Mouse (Mus musculus) gastrocnemius, adult 2 months (tissue): ENCODE results near the gene Meis1. TPM values are rescaled to one million over a fixed set of nuclear protein-coding genes. Genes with fewer than 3 reads are reported as not detected.
A peak's percentile ranks its signal among the peaks of the same experiment; 100 is the strongest.

ENCODE experiments used
- DNase-seq: peaks from one replicate; pipeline ENCODE4 v3.0.0; 2022
- H3K27ac ChIP-seq: fragments of 200-600 bp; 2 replicates; pipeline ENCODE4 v1.8.1; 2022; ENCODE audit warnings: mild to moderate bottlenecking
- H3K4me3 ChIP-seq: fragments of 200-600 bp; 2 replicates; pipeline ENCODE4 v1.8.1; 2022; ENCODE audit warnings: mild to moderate bottlenecking, moderate library complexity
- CTCF ChIP-seq: fragments of 200-600 bp; IDR thresholded peaks from 2 replicates; pipeline ENCODE4 v1.8.1; 2022; ENCODE audit warnings: antibody characterized with exemption, mild to moderate bottlenecking, moderate library complexity
- intact Hi-C: fragments of 180-260 bp; cut with DNase I; formaldehyde crosslinking; loops from one replicate; pipeline ENCODE4 v1.15.1; 2025
- total RNA-seq, 2 experiments: library from RNA; stranded (reverse); gene quantifications; 2 replicates each; pipeline ENCODE4 v1.2.3; 2021

Meis1 gene
- total RNA-seq, 2 experiments from 2014 or later = 3.0 to 4.0 TPM

DNA sequence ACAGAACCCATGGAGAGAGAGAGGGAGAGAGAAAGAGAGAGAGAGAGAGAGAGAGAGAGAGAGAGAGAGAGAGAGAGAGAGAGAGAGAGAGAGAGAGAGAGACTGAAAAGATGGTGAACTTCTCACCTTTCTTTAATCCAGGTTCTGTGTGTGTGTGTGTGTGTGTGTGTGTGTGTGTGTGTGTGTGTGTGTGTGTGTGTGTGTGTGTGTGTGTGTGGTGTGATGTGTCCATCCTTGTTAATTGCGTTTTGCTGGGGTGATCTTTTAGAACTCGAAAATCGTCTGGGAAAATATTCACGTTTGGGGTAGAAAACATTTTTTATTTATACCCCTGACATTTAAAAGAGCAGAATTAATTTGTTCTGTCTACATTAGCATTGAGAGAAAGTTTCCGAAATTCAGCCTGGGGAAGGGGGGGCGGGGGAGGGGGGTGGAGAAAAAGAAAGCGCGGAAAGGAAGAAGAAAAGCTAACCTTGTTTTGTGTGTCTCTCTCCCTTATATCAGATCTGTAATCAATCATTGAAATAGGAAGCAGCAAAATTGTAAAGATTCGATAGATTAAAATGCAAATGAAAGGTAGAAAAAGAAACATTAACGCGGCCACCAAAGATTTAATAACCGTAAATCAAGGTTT, 146.6 kb downstream of the Meis1 start:
- intact Hi-C loops = loop anchor here (5.0 kb wide), 2 partner anchors 660 to 730 kb away; no protein-coding TSS in a partner anchor
- Histone ChIP-seq H3K4me3 (no peak overlapping the region), H3K27ac (no peak overlapping the region)
- DNase-seq = no peak
- no peak for TF ChIP-seq CTCF

DNA sequence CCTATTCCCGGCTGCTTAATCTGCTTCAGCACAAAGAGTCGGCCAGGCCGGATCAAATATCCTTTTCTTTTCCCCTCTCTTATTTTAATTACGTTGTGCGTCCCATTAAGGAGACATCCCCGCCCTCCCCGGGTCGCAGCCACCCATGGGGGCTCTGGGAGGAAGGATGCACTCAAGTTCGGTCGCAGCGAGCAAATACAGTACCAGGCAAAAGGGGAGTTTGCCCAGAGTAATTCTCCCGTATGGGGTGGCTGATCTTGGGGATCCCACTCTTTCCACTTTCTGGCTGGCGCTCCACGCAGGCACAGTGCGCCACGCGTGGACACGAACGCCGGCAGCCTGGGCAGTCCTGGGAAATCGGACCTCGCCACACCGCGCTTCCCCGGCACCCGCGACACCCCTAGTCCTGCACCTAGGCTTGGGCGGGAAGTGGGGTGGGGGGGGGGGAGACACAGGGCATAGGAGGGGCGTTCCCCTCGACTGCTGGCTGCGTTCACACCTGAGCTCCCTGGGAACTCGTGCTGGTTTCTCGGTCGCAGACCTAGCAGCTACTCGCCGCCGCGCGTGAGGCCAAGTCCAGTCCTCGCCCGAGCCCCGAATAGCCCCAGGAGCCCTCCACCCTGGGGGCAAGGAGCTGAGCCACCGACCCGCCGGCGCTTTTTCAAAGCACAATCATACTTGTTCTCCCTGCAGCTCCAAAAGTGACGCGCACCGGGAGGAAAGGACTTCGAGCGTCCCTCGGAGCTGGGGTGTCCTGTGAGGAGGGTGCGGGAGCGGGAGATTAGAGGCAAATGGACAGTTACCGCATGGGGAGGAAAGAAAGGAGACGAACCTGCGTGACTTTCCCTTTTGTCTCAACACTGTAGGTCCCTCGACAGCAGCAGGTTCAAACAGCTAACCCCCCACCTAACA, 147.4 kb downstream of the Meis1 start:
- peak; percentile 19 for DNase-seq
- peak overlapping the region; percentile 45 for H3K4me3 ChIP-seq
- TF ChIP-seq CTCF = no peak
- intact Hi-C loops = loop anchor here (5.0 kb wide), 2 partner anchors 661 to 731 kb away; no protein-coding TSS in a partner anchor
- H3K27ac ChIP-seq = no peak overlapping the region

DNA sequence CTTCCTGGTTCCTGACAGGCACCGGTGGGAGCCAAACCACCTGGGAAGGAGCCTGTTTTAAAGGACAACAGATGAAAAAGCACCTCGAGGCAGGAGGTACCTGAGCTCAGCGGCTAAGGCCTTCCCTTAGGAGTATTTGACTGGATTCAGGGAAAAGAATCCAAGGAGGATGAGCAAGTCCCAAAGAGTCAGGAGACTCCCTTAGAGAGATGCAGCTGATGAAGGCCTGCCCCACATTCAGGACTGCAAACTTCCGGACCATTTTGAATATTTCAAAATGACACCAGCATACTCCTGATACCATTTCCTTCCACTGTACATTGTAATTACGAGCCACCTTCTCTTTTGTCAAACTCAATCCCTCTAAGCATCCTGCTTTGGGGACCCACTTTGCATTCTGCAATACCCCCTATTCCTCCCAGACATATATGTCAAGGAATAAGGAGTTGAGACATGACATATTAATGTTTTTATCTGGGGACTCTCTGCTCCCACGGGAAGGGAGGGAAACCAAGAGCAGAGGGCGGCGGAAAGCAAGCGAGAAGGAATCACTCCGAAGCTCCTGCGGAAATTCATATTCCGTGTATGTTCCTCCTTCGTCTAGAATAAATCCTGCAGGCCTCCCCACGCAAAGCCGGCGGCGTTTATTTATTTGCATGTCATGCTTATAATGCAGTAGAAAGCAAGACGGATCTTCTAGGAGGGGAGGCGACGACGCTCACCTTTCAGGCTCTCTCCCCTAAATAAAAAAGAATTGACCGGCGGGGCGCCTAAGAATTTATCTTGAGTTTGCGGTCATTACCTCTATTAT, 148.5 kb downstream of the Meis1 start:
- Histone ChIP-seq H3K4me3 (no peak overlapping the region), H3K27ac (no peak overlapping the region)
- intact Hi-C loops = loop anchor here (5.0 kb wide), 2 partner anchors 662 to 732 kb away; no protein-coding TSS in a partner anchor
- DNase-seq = no peak
- no peak for TF ChIP-seq CTCF

DNA sequence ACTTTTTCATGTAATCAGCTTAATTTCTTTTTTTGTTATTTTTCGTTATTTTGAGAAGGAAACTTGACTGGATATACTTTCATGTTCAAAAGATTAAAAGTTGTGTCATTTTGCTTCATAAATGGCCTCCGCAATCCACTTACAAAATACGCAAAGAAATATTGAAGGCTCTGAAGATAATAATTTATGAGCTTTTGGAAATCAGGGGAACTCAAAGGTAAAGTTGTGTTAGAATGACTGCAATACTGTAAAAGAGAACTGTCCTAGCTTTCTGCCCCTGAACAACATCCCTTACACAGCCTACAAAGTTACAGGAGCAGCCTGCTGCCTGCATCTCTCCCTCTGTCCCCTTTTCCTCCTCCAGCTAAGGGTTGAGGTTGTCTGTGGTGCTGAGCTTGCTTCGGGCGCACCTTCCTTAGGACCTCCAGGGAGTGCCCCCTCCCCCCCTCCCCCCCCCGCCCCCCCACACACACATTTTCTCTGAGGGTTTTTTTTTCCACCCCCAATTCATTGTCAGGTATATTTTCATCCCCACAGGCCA, 149.3 kb downstream of the Meis1 start:
- TF ChIP-seq CTCF = no peak
- no peak overlapping the region for H3K27ac ChIP-seq
- no peak overlapping the region for H3K4me3 ChIP-seq
- intact Hi-C loops = no loop called here
- no peak for DNase-seq

DNA sequence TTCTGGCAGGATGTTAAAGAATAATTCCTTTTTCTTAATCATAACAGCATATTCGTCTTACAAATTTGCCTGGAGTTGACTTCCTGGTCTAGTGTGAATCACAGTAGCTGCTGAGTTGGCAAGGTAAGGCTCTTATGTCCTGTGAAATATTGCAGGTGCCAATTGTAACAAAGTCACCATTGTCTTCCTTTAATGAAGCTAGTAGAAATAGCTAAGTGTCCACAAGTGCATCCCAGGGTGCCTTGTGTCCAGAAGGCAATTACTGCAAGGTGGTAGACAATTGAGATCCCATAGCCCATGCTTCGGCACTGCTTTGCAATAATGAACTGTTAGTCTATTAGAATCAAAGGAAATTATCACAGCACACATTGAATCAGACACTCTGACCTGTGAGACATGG, 151.1 kb downstream of the Meis1 start:
- H3K4me3 ChIP-seq = no peak overlapping the region
- H3K27ac ChIP-seq = no peak overlapping the region
- intact Hi-C loops = no loop called here
- TF ChIP-seq CTCF = no peak
- DNase-seq = no peak

DNA sequence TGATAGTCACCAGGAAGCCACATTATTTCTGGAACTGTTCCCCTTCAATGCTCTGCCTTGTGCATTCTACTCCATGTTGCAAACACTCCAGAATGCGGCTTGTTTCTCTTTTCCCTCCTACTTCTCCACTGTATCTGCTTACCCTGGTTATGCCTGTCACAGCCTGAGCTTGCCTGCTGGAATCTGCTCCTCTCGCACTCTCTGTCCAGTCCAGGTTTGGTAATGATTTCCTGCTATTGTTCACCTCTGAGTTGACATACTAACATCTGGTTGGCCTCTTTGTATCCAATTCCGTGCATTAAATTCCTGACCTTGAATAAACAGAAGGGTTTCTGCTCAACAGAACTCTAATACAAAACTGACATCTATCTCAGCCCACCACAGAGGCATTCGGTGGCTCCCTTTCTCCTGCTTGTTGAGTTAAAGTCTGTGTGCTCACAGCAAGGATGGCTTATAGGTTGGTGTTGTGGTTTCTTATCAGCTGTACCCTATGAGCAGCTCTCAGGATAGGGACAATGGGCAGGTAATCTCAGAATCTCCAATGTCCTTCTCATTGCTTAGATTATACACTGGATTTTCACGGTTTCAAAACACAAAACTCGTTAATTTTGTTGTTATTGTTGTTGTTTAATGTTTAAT, 152.5 kb downstream of the Meis1 start:
- intact Hi-C loops = no loop called here
- Histone ChIP-seq H3K4me3 (no peak overlapping the region), H3K27ac (no peak overlapping the region)
- TF ChIP-seq CTCF = no peak
- DNase-seq = no peak

DNA sequence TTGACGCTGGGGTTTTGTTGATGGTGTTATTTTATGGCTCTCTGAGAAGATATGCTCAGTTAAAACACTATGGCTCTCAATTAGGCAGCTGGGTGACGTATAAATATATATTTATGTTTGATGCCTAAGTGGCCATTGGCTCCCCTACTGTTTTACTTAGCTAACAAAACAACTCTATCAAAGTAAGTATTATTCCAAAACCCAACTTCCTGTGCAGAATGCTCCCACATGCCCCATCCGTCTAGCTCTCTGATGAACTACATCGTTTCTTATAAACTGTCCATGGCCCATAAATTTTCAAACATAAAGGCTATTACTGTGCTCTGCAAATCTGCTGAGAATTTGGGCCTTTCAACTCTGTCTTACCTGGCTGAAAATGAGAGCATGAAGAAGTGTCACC, 168.0 kb downstream of the Meis1 start:
- TF ChIP-seq CTCF = no peak
- no peak overlapping the region for H3K27ac ChIP-seq
- intact Hi-C loops = no loop called here
- no peak for DNase-seq
- H3K4me3 ChIP-seq = no peak overlapping the region

DNA sequence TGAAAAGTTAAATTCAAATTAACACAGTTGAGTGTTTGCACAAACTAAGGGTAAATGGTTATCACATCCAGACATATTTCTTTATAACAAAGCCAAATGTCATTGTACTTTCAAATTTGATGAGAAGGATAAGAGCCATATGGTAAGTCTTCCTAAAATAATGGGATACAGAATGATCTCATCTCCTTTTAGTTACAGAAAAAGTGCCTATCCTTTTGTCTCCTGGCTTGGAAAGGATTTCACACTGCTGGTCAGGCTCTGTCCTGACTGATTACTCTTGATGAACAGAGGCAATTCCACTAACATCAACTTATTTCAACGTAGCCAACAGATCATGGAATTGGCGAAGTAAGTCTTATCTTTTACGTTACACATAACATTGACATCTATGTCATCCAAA, 171.1 kb downstream of the Meis1 start:
- intact Hi-C loops = no loop called here
- Histone ChIP-seq H3K4me3 (no peak overlapping the region), H3K27ac (no peak overlapping the region)
- TF ChIP-seq CTCF = no peak
- no peak for DNase-seq

DNA sequence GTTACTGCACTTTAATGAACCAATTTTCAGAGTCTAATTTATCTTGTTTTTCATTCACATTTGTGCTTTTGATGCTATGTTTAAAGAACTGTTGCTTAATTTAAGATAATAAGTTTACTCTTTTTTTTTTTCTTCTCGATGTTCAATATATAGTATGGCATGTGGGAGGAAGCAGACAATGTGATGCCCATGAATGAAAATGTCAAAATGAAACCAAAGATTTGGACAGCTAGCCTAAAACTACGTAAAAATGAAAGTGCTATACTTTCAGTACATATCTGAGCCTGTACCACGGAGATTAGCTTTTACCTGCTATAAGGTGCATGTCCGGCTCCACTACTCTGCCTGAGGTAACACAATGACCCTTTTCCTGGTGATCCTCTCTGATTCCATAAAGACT, 172.3 kb downstream of the Meis1 start:
- H3K4me3 ChIP-seq = no peak overlapping the region
- H3K27ac ChIP-seq = no peak overlapping the region
- intact Hi-C loops = no loop called here
- DNase-seq = no peak
- no peak for TF ChIP-seq CTCF

DNA sequence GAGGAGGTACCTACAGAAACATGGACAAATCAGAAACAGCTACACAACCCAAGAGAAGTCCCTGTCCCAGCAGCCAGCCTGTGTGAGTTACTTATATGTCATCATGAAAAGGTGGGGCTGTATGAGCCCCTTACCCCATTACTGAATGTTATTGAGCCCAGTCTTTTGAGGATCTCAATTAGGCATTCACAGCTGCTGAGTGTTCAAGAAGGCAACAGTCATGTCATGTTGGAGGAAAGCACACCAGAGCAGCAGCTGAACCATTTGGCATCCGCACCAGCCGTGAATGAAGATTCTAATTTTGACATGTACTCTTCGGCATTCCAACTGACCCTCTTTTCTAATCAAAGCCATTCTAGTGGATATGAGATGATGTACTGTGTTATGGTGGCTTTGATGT, 172.9 kb downstream of the Meis1 start:
- TF ChIP-seq CTCF = no peak
- no peak for DNase-seq
- intact Hi-C loops = no loop called here
- H3K27ac ChIP-seq = no peak overlapping the region
- H3K4me3 ChIP-seq = no peak overlapping the region

DNA sequence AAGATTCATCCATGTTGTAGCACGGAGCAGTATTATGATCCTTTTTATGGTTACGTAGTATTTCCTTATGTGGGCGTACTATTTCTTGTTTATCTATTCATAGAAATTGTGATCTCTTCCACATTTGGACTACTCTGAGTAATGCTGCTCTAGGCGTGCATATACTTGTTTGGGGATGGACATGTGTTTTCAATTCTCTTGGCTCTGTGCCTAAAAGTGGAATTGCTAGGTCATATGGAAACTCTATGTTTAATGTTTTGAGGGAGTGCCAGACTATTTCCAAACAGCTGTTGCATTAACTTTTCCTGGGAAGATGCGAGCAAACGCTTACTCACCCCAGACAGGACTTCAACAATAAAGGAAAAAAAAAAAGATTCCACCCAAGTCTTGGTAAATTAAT, 173.3 kb downstream of the Meis1 start:
- Histone ChIP-seq H3K4me3 (no peak overlapping the region), H3K27ac (no peak overlapping the region)

DNA sequence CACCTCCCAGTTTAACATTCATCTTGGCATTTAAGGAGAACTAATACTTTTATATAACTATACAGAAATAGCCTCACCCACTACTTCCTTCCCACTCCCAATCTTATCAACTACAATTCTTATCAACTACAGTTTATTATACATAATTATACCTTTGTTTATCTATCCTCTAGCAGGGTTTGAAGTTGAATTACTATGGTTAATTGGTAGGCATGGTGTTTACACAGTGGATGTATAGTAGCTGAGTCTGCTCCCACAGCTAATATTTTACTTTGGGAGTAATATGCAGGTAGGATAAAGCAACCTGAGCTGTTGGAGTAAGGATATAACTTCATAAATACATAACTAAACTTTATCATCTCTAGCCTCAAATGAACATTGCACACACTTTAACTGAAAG, 188.7 kb downstream of the Meis1 start:
- Histone ChIP-seq H3K27ac (no peak overlapping the region), H3K4me3 (no peak overlapping the region)
- no peak for DNase-seq
- intact Hi-C loops = no loop called here
- no peak for TF ChIP-seq CTCF

More for the DNA sequence above, 173.3 kb downstream of the Meis1 start:
- intact Hi-C loops = no loop called here
- no peak for DNase-seq
- TF ChIP-seq CTCF = no peak
